Mouse (Mus musculus) liver, embryonic 14.5 days (tissue): Measurements from ENCODE around the gene Hspa1b.
"Not testable (repeated sequence)": the region's sequence is repeated elsewhere in the genome, so short reads cannot be mapped to it uniquely, and the experiment has no call there.

Source experiments
- CTCF ChIP-seq: IDR thresholded peaks from 2 replicates; pipeline ENCODE4 v1.5.1; 2016; ENCODE audit warnings: antibody characterized with exemption, low read depth, control low read depth
- EP300 ChIP-seq: IDR thresholded peaks from 2 replicates; pipeline ENCODE4 v1.6.1; 2016; ENCODE audit warnings: antibody characterized with exemption, low read depth

DNA sequence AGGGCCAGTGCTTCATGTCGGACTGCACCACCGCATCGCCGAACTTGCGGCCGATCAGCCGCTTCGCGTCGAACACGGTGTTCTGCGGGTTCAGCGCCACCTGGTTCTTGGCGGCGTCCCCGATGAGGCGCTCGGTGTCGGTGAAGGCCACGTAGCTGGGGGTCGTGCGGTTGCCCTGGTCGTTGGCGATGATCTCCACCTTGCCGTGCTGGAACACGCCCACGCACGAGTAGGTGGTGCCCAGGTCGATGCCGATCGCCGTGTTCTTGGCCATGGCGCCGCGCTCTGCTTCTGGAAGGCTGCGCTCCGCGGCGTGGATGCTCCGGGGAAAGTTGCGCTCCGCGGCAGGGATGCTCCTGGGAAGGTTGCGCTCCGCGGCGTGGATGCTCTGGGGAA, 306 bp downstream of the Hspa1b start:
- not testable (repeated sequence) for TF ChIP-seq EP300, CTCF
